In genomic region chr3:95301204-95301796, GRCm38 (mm10) we compare ENCODE assay signal across 28 mouse cellular contexts. TPM values are rescaled to one million over a fixed set of nuclear protein-coding genes. Genes with fewer than 3 reads are reported as not detected.
"Had no signal": no experiment of that assay in that cellular context is flagged by ENCODE, and none has a peak within 500 bp of the region (broad histone marks: within the 10 kb centered on the region; RNA-seq: fewer than 3 reads in every experiment).

No protein-coding gene starts in this region.

- H3K27ac ChIP-seq: heart, embryonic 10.5 days; hindbrain, embryonic 13.5 days; hindbrain, embryonic 15.5 days; hindbrain, postnatal 0 days; kidney, embryonic 15.5 days; kidney, postnatal 0 days; limb, embryonic 13.5 days; limb, embryonic 15.5 days; liver, embryonic 13.5 days; liver, embryonic 15.5 days had no signal

- DNase-seq: gastrocnemius, postnatal 14 days; gastrocnemius, postnatal 36 days; heart, postnatal 10 days; kidney, adult 18-20 months; kidney, adult 8-10 months; kidney, postnatal 14 days; kidney, postnatal 36 days; layer of hippocampus, adult 9-11 months; layer of hippocampus, postnatal 36 days; left cerebral cortex, postnatal 4 days; liver, embryonic 13.5 days had no signal

- H3K4me3 ChIP-seq: heart, embryonic 10.5 days; heart, embryonic 12.5 days; hindbrain, embryonic 13.5 days; hindbrain, embryonic 15.5 days; kidney, embryonic 15.5 days; limb, embryonic 13.5 days; limb, embryonic 15.5 days; liver, embryonic 13.5 days; liver, embryonic 15.5 days had no signal

- ATAC-seq: hindbrain, postnatal 0 days had no signal

- H3K4me1 ChIP-seq: hindbrain, embryonic 13.5 days; hindbrain, embryonic 15.5 days had no signal

- H3K9ac ChIP-seq: heart, embryonic 12.5 days; hindbrain, embryonic 13.5 days; hindbrain, embryonic 15.5 days; kidney, embryonic 15.5 days; limb, embryonic 13.5 days; limb, embryonic 15.5 days; liver, embryonic 13.5 days; liver, embryonic 15.5 days had no signal

- H3K4me2 ChIP-seq: heart, embryonic 12.5 days; hindbrain, embryonic 13.5 days; hindbrain, embryonic 15.5 days; kidney, embryonic 15.5 days; limb, embryonic 13.5 days; limb, embryonic 15.5 days; liver, embryonic 13.5 days; liver, embryonic 15.5 days had no signal

- H3K27me3 ChIP-seq: heart, embryonic 12.5 days; hindbrain, embryonic 13.5 days; hindbrain, embryonic 15.5 days; kidney, embryonic 15.5 days; limb, embryonic 13.5 days; limb, embryonic 15.5 days; liver, embryonic 13.5 days; liver, embryonic 15.5 days had no signal

- H3K36me3 ChIP-seq: hindbrain, embryonic 15.5 days had no signal

- H3K9me3 ChIP-seq: heart, embryonic 10.5 days; heart, embryonic 12.5 days; hindbrain, embryonic 13.5 days; hindbrain, embryonic 15.5 days; kidney, embryonic 15.5 days; limb, embryonic 13.5 days; limb, embryonic 15.5 days; liver, embryonic 13.5 days; liver, embryonic 15.5 days had no signal

RNA-seq across cellular contexts. Expression of gene Anxa9, which starts 5.7 kb away (rescaled TPM):
- total RNA-seq: gastrocnemius, adult 8-10 months had no signal

RNA-seq across cellular contexts. Expression of gene Bnipl, which starts 50.3 kb away (rescaled TPM):
- total RNA-seq: gastrocnemius, adult 18-20 months; gastrocnemius, adult 8-10 months; gastrocnemius, postnatal 14 days; gastrocnemius, postnatal 36 days; heart, adult 8-10 months; heart, postnatal 10 days; heart, postnatal 25 days; hematopoietic stem cell, adult 5-6 weeks; hindbrain, postnatal 0 days; liver, adult 2 months had no signal
- polyA plus RNA-seq: heart, embryonic 12.5 days; heart, embryonic 14.5 days; hindbrain, postnatal 0 days; liver, embryonic 13.5 days; liver, embryonic 15.5 days had no signal
